Mouse (Mus musculus) liver, embryonic 12.5 days (tissue): ENCODE data around the gene Pde4a. TPM values are rescaled to one million over a fixed set of nuclear protein-coding genes. Genes with fewer than 3 reads are reported as not detected.

ENCODE experiments used
- ATAC-seq: fragments of 200-750 bp; cut with Nextera tagmentation; 2 replicates; pipeline ENCODE4 v1.8.0; 2017; ENCODE audit warnings: moderate number of reproducible peaks, mild to moderate bottlenecking, moderate library complexity
- H3K27ac ChIP-seq: fragments of 300-500 bp; sonication (generic); 2 replicates; pipeline ENCODE4 v1.5.1; 2016; ENCODE audit warnings: mild to moderate bottlenecking
- H3K27me3 ChIP-seq: fragments of 300-500 bp; sonication (generic); replicated peaks from 2 replicates; pipeline ENCODE4 v1.6.1; 2016; ENCODE audit warnings: mild to moderate bottlenecking, moderate library complexity
- H3K36me3 ChIP-seq: fragments of 300-500 bp; sonication (generic); 2 replicates; pipeline ENCODE4 v1.6.1; 2016; ENCODE audit warnings: mild to moderate bottlenecking, moderate library complexity
- H3K4me1 ChIP-seq: fragments of 300-500 bp; sonication (generic); 2 replicates; pipeline ENCODE4 v1.6.1; 2016
- H3K4me2 ChIP-seq: fragments of 300-500 bp; sonication (generic); 2 replicates; pipeline ENCODE4 v1.6.1; 2016; ENCODE audit warnings: mild to moderate bottlenecking, moderate library complexity
- H3K4me3 ChIP-seq: fragments of 300-500 bp; sonication (generic); 2 replicates; pipeline ENCODE4 v1.5.1; 2016; ENCODE audit warnings: mild to moderate bottlenecking, moderate library complexity
- H3K9ac ChIP-seq: fragments of 300-500 bp; sonication (generic); 2 replicates; pipeline ENCODE4 v1.6.1; 2016; ENCODE audit warnings: mild to moderate bottlenecking, moderate library complexity
- H3K9me3 ChIP-seq: fragments of 300-500 bp; sonication (generic); replicated peaks from 2 replicates; pipeline ENCODE4 v1.6.1; 2016; ENCODE audit warnings: mild to moderate bottlenecking, moderate library complexity
- WGBS: fragments of 180-500 bp; shearing (Covaris S2); methylation state at CpG from one replicate; pipeline ENCODE4 v1.1.7; 2016; ENCODE audit not compliant: insufficient replicate concordance; 5-methylcytosine and 5-hydroxymethylcytosine counted together
- polyA plus RNA-seq: library from polyadenylated mRNA; unstranded; fragments of >200 nt; fragmentation: Nextera tagmentation; extraction: Ambion mirVana; gene quantifications from 2 replicates; pipeline ENCODE4 v1.2.1, GENCODE M21; 2016

The Pde4a gene
- polyA plus RNA-seq = 2.6 and 2.9 TPM in 2 replicates

DNA sequence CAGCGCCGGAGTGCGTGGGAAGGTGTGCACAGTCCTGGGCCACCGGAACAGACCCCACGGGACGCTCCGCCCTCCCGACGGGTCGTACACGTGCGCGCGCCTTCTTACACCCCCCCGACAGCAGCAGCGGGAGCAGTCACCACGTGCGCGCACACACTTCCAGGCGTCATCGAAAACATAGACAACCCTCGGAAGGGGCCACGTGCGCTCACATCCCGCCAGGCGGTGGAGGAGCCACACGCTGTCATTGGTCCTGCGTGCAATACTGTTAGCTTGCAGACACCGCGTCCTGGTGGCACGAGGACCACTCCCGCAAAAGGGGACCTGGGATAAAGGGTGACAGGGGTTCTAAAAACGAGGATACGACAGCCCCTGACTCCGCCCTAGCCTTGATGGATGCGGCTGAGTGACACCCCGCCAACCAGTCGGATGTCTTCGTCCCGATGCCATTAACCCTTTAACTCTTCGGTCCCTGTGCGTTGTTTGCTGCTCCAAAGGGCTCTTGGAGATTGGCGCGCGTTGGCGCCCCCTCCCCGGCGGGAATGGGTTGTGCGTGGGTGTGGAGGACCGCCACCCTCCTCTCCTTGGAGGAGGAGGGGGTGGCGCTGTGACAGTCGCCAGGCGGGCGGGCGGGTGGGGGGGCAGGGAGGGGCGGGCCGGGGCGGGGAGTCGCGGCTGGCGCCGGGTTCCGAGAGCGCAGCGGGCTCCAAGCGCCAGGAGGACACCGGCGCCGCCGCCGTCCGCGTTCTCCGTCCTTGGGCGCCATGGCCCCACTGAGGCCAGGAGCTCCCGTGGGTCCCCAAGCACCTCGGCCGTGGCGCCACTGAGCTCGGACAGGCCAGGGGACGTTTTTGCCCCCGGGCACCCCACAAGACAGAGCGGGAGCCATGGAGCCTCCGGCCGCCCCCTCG, at the start of gene Pde4a:
Gene Pde4a, plus strand, starts transcription at position 674 of the 911 bp plus-strand sequence.
- Histone ChIP-seq H3K4me3 (peak within 1 kb of the TSS; percentile 54), H3K9ac (peak within 1 kb of the TSS; percentile 51), H3K4me2 (peak within 1 kb of the TSS; percentile 84), H3K4me1 (peaks cover 76% of the 10 kb centered on the region), H3K27me3 (peaks cover 61% of the 10 kb centered on the region), H3K27ac (peak within 1 kb of the TSS; percentile 90; the same call in 1 of the 2 replicates), H3K36me3 (no peaks in the 10 kb centered on the region), H3K9me3 (no peaks in the 10 kb centered on the region)
- no peak for ATAC-seq
- 2% methylated on average over 58 of the region's 86 CpGs for WGBS

DNA sequence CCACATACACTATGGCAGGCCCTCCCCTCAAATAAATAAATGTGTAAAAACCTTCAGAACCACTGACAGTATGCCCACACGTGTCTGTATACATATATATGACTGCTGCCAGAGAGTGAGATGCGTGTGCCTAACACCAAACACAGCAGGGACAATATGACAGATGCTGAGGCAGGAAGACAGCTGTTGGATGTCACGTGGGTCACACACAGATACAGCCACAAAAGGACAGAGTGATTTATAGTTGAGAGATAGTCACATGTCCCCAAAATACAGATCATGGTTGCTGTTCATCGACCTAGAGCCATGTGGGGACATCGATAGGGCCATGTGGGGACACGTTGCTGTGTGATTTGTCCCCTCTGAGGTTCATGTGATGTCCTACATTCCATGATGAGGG, 48.4 kb upstream of the Pde4a start:
- Histone ChIP-seq H3K4me3 (no peak overlapping the region), H3K9ac (no peak overlapping the region), H3K27ac (no peak overlapping the region), H3K9me3 (no peaks in the 10 kb centered on the region), H3K4me1 (no peaks in the 10 kb centered on the region), H3K36me3 (peaks cover 20% of the 10 kb centered on the region), H3K27me3 (no peaks in the 10 kb centered on the region), H3K4me2 (no peak overlapping the region)
- ATAC-seq = no peak
- WGBS = 62% methylated on average over 6 of the region's 6 CpGs

DNA sequence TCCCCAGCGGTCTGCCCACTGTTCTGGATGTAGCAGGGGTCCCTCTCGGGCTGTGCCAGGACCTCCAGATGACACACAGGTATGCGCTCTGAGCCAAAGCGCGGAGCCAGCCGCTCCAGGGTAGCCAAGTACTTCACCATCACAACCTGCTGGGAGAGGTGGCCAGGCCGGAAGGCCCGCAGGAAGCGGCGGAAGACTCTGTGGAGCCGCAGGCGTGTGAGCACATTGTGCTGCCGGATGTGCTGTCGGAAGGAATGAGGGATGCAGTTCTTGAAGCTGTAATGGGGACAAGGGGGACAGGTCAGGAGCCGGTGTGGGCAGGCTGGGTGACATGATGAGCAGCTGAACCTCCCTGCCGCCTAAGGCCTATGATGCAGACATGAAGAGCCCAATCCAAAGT, 44.0 kb upstream of the Pde4a start:
- no peak overlapping the region for H3K27ac ChIP-seq
- no peak overlapping the region for H3K4me2 ChIP-seq
- peaks cover 50% of the 10 kb centered on the region for H3K36me3 ChIP-seq
- no peak for ATAC-seq
- no peak overlapping the region for H3K9ac ChIP-seq
- no peaks in the 10 kb centered on the region for H3K9me3 ChIP-seq
- 0 out of 2 replicates have a peak, but pooled peaks cover 4% of the 10 kb centered on the region for H3K4me1 ChIP-seq
- no peaks in the 10 kb centered on the region for H3K27me3 ChIP-seq
- 82% methylated on average over 16 of the region's 16 CpGs for WGBS
- no peak overlapping the region for H3K4me3 ChIP-seq

DNA sequence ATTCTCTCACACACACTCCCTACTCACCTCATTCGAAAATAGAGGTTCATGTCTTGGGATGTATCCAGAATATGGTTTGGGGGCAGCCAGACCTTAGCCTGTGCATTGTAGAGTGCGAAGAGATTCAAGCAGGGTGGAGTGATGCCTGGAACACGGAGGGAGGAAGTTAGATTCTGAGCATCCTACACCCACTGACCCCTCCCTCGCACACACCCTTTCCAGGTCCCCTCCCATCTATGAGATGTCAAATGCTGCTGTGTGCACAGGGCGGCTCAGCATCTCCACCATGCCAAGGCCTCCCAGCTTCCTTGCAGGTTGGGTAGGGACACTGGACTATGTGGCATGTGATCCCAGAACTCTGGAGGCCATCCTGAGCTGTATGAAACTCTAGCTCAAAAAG, 40.7 kb upstream of the Pde4a start:
- no peak overlapping the region for H3K4me2 ChIP-seq
- 66% methylated on average over 5 of the region's 5 CpGs for WGBS
- H3K27me3 ChIP-seq = no peaks in the 10 kb centered on the region
- peaks cover 59% of the 10 kb centered on the region for H3K36me3 ChIP-seq
- 0 out of 2 replicates have a peak, but pooled peaks cover 5% of the 10 kb centered on the region for H3K4me1 ChIP-seq
- no peak for ATAC-seq
- no peak overlapping the region for H3K27ac ChIP-seq
- no peaks in the 10 kb centered on the region for H3K9me3 ChIP-seq
- H3K4me3 ChIP-seq = no peak overlapping the region
- H3K9ac ChIP-seq = no peak overlapping the region

DNA sequence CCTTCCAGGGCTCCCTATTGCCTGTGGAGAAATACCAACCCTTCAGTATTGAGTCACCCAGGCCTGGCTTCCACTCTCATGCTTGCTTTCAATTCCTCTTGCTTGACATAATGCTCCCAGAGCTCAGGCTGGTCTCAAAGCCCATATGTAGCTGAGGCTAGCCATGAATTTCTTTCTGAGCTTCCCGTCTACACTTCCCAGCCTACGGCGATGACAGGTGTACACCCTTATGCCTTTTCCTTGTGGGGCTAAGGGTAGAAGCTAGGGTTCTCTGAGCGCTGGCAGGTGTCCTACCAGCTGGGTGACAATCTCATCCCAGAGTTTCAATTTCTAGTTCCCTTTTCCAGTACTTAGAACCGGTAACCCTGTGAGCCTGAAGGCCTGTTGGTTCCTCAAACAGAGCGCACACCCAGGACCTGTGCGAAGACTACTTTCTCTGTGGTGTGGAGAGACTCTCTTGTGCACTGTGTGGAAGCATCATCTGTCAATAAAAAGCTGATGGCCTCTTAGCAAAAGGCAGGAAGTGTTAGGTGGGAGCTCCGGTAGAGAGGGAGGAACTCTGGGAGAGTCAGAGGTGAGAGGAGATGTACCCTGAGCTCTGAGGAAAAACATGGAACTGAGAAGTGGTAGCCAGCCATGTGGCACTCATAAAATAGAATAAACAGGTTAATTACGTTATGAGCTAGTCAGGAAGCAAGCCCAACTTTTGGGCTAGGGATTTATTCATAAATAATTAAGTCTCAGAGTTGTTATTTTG, 39.8 kb upstream of the Pde4a start:
- Histone ChIP-seq H3K9ac (no peak overlapping the region), H3K36me3 (peaks cover 52% of the 10 kb centered on the region), H3K4me3 (no peak overlapping the region), H3K27me3 (no peaks in the 10 kb centered on the region), H3K4me1 (peaks cover 13% of the 10 kb centered on the region), H3K9me3 (no peaks in the 10 kb centered on the region), H3K27ac (no peak overlapping the region), H3K4me2 (no peak overlapping the region)
- WGBS = 70% methylated on average over 9 of the region's 9 CpGs
- no peak for ATAC-seq

DNA sequence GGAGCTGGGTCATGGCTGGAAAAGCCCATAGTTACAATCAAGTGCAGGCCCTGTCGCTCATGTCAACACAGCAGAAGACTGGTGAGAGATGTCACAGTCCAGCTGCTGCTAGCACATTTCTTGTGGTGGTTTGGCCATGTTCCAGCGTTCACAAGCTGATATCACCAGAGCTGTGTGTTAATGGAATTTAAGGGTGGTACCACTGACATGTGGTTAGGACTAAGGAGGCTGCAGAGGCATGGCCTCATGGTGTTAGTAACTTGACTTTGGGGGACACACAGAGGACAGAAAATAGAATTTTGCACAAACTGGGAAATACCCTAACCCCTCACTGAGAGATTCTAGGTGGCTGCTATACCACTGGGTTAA, 39.3 kb upstream of the Pde4a start:
- H3K27ac ChIP-seq = no peak overlapping the region
- WGBS = 51% methylated on average over 2 of the region's 2 CpGs

DNA sequence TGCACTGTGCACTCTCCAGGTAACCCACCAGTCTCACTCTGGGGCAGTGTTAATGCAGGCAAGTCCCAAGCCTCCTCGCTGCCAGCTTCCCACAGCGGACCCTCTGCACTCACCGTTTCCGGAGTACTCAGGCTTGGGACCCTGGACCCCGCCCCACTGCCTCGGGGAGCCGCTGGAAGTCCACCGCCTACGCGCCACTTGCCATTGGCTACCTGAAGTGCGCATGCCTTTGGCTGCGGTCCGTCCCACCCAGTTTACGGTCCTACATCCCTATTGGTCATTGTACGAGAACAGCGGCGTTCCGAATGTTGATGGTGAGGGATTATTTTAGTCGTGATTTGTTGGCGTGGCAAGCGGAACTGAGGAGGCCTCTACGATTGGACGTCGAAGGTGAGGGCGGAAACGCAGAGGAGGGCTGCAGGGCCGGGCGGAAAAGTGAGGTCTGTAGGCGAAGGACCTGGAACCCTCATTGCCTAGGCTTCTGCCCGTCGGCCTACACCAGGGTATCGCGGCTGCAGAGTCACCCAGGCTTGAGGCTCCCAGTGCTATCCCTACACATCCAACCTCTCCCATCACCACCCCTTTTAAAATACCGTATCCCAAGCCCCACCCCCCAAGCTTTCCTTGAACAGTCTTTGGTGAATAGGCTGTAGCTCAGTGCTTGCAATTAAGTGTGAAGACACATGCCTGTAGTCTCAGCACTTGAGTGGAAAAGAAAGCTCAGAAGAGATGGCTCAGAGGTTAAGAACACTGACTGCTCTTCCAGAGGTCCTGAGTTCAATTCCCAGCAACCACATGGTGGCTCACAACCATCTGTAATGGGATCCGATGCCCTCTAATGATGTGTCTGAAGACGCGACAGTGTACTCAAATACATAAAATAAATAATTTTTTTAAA, 34.2 kb upstream of the Pde4a start, which contains the start of gene Tyk2:
Gene Tyk2, minus strand, starts transcription at position 185 of the 898 bp plus-strand sequence.
- Histone ChIP-seq H3K9me3 (no peaks in the 10 kb centered on the region), H3K36me3 (peaks cover 11% of the 10 kb centered on the region), H3K4me3 (peak within 1 kb of the TSS; percentile 65), H3K4me1 (peaks cover 38% of the 10 kb centered on the region), H3K27me3 (no peaks in the 10 kb centered on the region), H3K4me2 (peak within 1 kb of the TSS; percentile 73), H3K9ac (peak within 1 kb of the TSS; percentile 54), H3K27ac (peak within 1 kb of the TSS; percentile 54; the same call in 1 of the 2 replicates)
- WGBS = 6% methylated on average over 35 of the region's 37 CpGs
- ATAC-seq = peak; percentile 92

More for the DNA sequence above, 39.3 kb upstream of the Pde4a start:
- no peak overlapping the region for H3K4me2 ChIP-seq
- H3K9me3 ChIP-seq = no peaks in the 10 kb centered on the region
- H3K4me3 ChIP-seq = no peak overlapping the region
- H3K36me3 ChIP-seq = peaks cover 46% of the 10 kb centered on the region
- no peak for ATAC-seq
- H3K27me3 ChIP-seq = no peaks in the 10 kb centered on the region
- H3K9ac ChIP-seq = no peak overlapping the region
- H3K4me1 ChIP-seq = peaks cover 17% of the 10 kb centered on the region

DNA sequence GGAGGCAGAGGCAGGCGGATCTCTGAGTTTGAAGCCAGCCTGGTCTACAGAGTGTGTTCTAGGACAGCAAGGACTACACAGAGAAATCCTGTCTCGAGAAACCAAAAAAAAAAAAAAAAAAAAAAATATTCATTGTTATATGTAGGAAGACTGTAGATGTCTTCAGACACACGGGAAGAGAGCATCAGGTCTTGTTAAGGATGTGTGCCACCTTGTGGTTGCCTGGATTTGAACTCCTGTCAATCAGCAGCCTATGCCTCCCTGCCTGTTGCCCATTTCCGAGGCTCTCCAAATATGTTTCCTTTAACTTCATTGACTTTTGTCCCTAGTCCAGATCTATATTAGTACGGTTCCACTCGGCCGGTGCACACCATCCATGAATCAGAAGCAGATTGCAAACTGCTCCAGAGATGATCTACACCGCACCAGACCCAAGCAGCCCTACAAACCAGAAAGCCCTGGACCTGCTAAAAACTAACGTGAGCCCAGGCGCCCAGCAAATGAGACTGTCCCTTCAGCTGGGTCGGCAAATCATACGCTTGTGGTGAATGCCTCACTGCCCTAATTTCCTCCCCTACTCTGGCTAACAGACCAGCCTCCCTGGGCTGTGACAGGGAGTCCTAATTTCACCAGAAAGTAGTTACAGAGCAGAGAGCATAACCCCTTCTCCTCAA, 33.3 kb upstream of the Pde4a start:
- Histone ChIP-seq H3K4me2 (0 out of 2 replicates have a peak overlapping the region, but pooled peaks have one; percentile 73), H3K36me3 (peaks cover 3% of the 10 kb centered on the region; the same call in 1 of the 2 replicates), H3K4me3 (0 out of 2 replicates have a peak overlapping the region, but pooled peaks have one; percentile 65), H3K27ac (no peak overlapping the region), H3K4me1 (peaks cover 37% of the 10 kb centered on the region), H3K9me3 (no peaks in the 10 kb centered on the region), H3K27me3 (no peaks in the 10 kb centered on the region), H3K9ac (no peak overlapping the region)
- no peak for ATAC-seq
- 70% methylated on average over 12 of the region's 12 CpGs for WGBS

DNA sequence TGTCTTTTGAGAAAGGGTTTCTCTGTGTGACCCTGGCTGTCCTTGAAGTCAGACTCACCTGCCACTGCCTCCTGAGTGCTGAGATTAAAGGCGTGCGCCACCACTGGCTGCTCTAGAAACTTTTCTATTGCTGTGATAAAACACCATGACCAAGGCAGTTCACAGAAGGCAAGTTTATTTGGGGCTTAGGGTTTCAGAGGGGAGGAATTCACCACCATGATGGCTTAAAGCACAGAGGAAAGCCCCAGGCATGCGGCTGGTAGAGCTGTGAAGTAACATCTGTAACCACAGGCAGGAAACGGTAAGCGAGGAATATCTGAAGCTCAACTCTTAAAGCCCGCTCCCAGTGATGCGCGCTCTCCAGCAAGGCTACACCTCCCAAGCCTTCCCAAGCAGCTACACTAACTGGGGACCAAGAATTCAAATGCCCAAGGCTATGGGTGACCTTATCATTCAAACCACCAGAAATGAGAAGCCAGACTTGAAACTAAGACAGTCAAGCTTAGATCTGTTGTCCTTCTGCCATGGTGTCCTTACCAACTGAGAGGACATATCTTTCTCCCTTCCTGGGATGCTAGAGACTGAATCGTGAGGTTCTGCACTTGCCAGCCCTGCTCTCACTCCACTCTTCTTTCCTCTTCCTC, 32.3 kb upstream of the Pde4a start:
- H3K4me3 ChIP-seq = no peak overlapping the region
- peaks cover 10% of the 10 kb centered on the region for H3K36me3 ChIP-seq
- no peaks in the 10 kb centered on the region for H3K9me3 ChIP-seq
- H3K4me2 ChIP-seq = no peak overlapping the region
- 41% methylated on average over 9 of the region's 9 CpGs for WGBS
- H3K9ac ChIP-seq = no peak overlapping the region
- peaks cover 37% of the 10 kb centered on the region for H3K4me1 ChIP-seq
- no peak for ATAC-seq
- no peaks in the 10 kb centered on the region for H3K27me3 ChIP-seq
- no peak overlapping the region for H3K27ac ChIP-seq

DNA sequence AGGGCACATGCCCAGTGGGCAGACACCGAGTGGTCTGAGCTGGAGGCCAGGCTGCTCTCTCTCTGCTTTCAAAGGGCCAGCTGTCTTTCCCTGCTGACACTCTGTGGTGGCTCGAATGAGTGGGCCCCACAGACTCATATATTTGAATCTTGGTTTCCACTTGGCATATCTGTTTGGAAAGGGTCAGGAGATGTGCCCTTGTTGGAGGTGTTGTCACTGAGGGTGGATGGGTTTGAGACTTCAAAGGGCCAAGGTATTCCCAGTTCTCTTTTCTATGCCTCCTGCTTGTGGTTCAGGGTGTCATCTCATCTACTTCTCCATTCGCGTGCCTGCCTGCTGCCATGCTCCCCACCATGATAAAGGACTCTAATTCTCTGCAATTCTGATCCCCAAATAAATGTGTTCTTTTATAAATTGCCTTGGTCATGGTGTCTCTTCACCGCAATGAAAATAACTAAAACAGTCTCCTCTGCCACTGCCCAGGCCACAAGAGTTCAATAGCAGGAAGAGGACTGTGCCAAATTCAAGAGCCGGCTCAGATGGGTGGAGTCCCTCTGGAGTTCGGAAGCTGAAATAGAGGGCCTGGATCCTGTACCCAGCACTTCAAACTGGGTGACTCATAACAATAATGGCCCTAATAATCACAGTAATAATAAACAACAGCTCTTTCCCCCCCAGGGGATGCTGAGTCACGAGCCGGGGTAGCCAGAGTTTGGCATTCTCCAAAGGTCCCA, 30.8 kb upstream of the Pde4a start:
- Histone ChIP-seq H3K4me3 (no peak overlapping the region), H3K27me3 (no peaks in the 10 kb centered on the region), H3K4me2 (no peak overlapping the region), H3K9ac (no peak overlapping the region), H3K9me3 (no peaks in the 10 kb centered on the region), H3K27ac (no peak overlapping the region; the same call in 1 of the 2 replicates), H3K4me1 (peaks cover 37% of the 10 kb centered on the region), H3K36me3 (peaks cover 25% of the 10 kb centered on the region)
- no peak for ATAC-seq
- WGBS = 53% methylated on average over 9 of the region's 9 CpGs
